Mouse (Mus musculus) lung, embryonic 16.5 days (tissue): Measurements from ENCODE around the gene Eomes. TPM values are rescaled to one million over a fixed set of nuclear protein-coding genes. Genes with fewer than 3 reads are reported as not detected.

Source experiments
- ATAC-seq: fragments of 200-750 bp; cut with Nextera tagmentation; 2 replicates; pipeline ENCODE4 v1.8.0; 2017; ENCODE audit warnings: low read depth, mild to moderate bottlenecking, moderate library complexity
- H3K27ac ChIP-seq: fragments of 300-500 bp; sonication (generic); 2 replicates; pipeline ENCODE4 v1.5.1; 2014; ENCODE audit warnings: mild to moderate bottlenecking, control low read depth, low read length
- H3K27me3 ChIP-seq: fragments of 300-500 bp; sonication (generic); 2 replicates; pipeline ENCODE4 v1.6.1; 2014; ENCODE audit warnings: low read depth, low read length, mixed read lengths; ENCODE audit not compliant: control insufficient read depth, insufficient read depth
- H3K36me3 ChIP-seq: fragments of 300-500 bp; sonication (generic); 2 replicates; pipeline ENCODE4 v1.6.1; 2014; ENCODE audit warnings: low read length; ENCODE audit not compliant: control insufficient read depth, insufficient read depth
- H3K4me1 ChIP-seq: fragments of 300-500 bp; sonication (generic); replicated peaks from 2 replicates; pipeline ENCODE4 v1.6.1; 2014; ENCODE audit warnings: low read length, mixed read lengths; ENCODE audit not compliant: control insufficient read depth, insufficient read depth
- H3K4me2 ChIP-seq: fragments of 300-500 bp; sonication (generic); 2 replicates; pipeline ENCODE4 v1.6.1; 2014; ENCODE audit warnings: low read depth, low read length, control low read depth
- H3K4me3 ChIP-seq: fragments of 300-500 bp; sonication (generic); 2 replicates; pipeline ENCODE4 v1.5.1; 2014; ENCODE audit warnings: mild to moderate bottlenecking, low read length, control low read depth
- H3K9ac ChIP-seq: fragments of 300-500 bp; sonication (generic); 2 replicates; pipeline ENCODE4 v1.6.1; 2014; ENCODE audit warnings: low read length, control low read depth
- H3K9me3 ChIP-seq: fragments of 300-500 bp; sonication (generic); 2 replicates; pipeline ENCODE4 v1.6.1; 2016; ENCODE audit warnings: low read length; ENCODE audit not compliant: control insufficient read depth
- WGBS: fragments of 180-500 bp; shearing (Covaris S2); extraction: QIAGEN DNeasy Blood & Tissue Kit; methylation state at CpG from one replicate; pipeline ENCODE4 v1.1.7; 2014; 5-methylcytosine and 5-hydroxymethylcytosine counted together
- polyA plus RNA-seq: library from polyadenylated mRNA; unstranded; fragments of >200 nt; fragmentation: Nextera tagmentation; extraction: Ambion mirVana; gene quantifications from 2 replicates; pipeline ENCODE4 v1.2.1, GENCODE M21; 2015

Eomes gene
- polyA plus RNA-seq, 1 experiment from 2014 or later: not detected

- H3K4me2 ChIP-seq: no peak overlapping the region
- 80% methylated on average over 8 of the region's 8 CpGs for WGBS
- H3K9ac ChIP-seq: no peak overlapping the region
- H3K4me1 ChIP-seq: peaks cover 6% of the 10 kb centered on the region
- H3K36me3 ChIP-seq: no peaks in the 10 kb centered on the region
- no peak overlapping the region for H3K4me3 ChIP-seq
- H3K27ac ChIP-seq: no peak overlapping the region
- peaks cover 14% of the 10 kb centered on the region for H3K27me3 ChIP-seq
- H3K9me3 ChIP-seq: peaks cover 2% of the 10 kb centered on the region; the same call in 1 of the 2 replicates
- no peak for ATAC-seq
Measured at GRCm38 (mm10) chr9:118492932-118493698, 15.1 kb downstream of the Eomes start.

GRCm38 (mm10) chr9:118494106-118494505 lies 16.1 kb downstream of the Eomes start:
- WGBS: 78% methylated on average over 5 of the region's 5 CpGs
- no peaks in the 10 kb centered on the region for H3K36me3 ChIP-seq
- no peak overlapping the region for H3K9ac ChIP-seq
- H3K9me3 ChIP-seq: peaks cover 2% of the 10 kb centered on the region; the same call in 1 of the 2 replicates
- H3K4me1 ChIP-seq: no peaks in the 10 kb centered on the region; the same call in none of the 2 replicates
- no peak overlapping the region for H3K4me3 ChIP-seq
- no peak for ATAC-seq
- no peak overlapping the region for H3K27ac ChIP-seq
- H3K27me3 ChIP-seq: peaks cover 4% of the 10 kb centered on the region; the same call in 1 of the 2 replicates
- H3K4me2 ChIP-seq: no peak overlapping the region

DNA sequence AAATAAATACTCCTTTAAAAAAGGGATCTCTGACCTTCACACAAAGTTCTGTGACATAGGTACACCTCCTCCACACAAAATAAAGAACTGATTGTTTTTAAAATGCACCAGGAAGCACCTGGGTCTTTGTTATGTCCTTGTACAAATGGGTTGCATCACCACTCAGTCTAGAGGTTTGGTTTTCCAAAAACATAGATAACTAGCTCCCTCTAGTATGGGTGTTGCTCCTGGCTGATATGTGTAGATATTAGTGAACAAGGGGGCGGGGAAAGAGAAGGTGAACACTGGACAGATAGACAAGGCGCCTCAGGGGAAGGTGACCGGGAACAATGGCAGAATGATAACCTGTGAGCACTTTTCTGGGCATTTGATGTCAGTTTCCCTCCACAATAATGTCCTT lies 17.9 kb downstream of the Eomes start:
- Histone ChIP-seq H3K9me3 (peaks cover 2% of the 10 kb centered on the region; the same call in 1 of the 2 replicates), H3K36me3 (no peaks in the 10 kb centered on the region), H3K9ac (no peak overlapping the region), H3K4me3 (no peak overlapping the region), H3K27ac (no peak overlapping the region), H3K4me1 (no peaks in the 10 kb centered on the region), H3K4me2 (no peak overlapping the region), H3K27me3 (no peaks in the 10 kb centered on the region)
- 80% methylated on average over 3 of the region's 3 CpGs for WGBS
- ATAC-seq: no peak

- Histone ChIP-seq H3K4me2 (no peak overlapping the region), H3K9me3 (peaks cover 2% of the 10 kb centered on the region; the same call in 1 of the 2 replicates), H3K27me3 (no peaks in the 10 kb centered on the region), H3K4me1 (no peaks in the 10 kb centered on the region), H3K9ac (no peak overlapping the region), H3K27ac (no peak overlapping the region), H3K36me3 (no peaks in the 10 kb centered on the region), H3K4me3 (no peak overlapping the region)
- WGBS: 73% methylated on average over 3 of the region's 3 CpGs
- ATAC-seq: no peak
Measured at GRCm38 (mm10) chr9:118496952-118497351, 18.9 kb downstream of the Eomes start.

DNA sequence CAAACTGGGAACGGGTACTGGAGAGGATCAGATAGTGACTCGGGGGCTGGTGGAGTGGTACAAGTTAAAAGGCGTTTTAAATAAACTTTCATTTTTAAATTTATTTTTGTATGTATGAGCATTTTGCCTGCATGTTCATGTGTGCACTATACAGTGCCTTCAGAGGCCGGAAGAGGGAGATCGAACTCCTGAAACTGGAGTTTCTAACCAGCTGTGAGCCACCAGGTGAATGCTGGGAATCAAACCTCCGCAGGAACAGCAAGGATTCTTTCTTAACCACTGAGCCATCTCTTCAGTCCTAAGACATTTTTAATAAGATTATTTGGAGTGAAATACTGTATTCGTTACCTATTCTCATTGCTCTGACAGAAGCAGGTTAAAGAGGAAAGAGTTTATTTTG lies 20.0 kb downstream of the Eomes start:
- Histone ChIP-seq H3K4me2 (no peak overlapping the region), H3K4me1 (no peaks in the 10 kb centered on the region), H3K9ac (no peak overlapping the region), H3K27ac (no peak overlapping the region), H3K27me3 (no peaks in the 10 kb centered on the region), H3K4me3 (no peak overlapping the region), H3K9me3 (peaks cover 2% of the 10 kb centered on the region; the same call in 1 of the 2 replicates), H3K36me3 (no peaks in the 10 kb centered on the region)
- 64% methylated on average over 7 of the region's 7 CpGs for WGBS
- ATAC-seq: no peak

DNA sequence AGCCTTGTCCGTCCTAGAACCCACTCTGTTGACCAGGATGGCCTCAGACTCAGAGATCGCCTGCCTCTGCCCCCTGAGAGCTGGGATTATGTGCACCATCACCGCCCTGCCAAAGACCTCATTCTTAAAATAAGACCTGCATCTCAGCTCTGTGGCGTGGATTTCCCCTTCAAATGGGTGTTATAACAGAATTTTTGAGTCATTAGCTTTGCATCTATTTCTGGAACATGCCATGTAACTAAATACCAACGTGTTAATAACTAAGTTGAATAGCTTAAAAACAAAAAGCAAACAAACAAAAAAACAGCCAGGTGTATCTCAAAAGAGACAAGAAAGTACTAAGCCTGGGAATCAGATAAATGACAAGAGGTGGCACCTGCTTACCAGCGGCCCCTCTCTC lies 23.0 kb downstream of the Eomes start:
- Histone ChIP-seq H3K4me1 (0 out of 2 replicates have a peak, but pooled peaks cover 3% of the 10 kb centered on the region), H3K9me3 (no peaks in the 10 kb centered on the region), H3K9ac (no peak overlapping the region), H3K27ac (no peak overlapping the region), H3K4me3 (no peak overlapping the region), H3K27me3 (no peaks in the 10 kb centered on the region), H3K4me2 (no peak overlapping the region), H3K36me3 (no peaks in the 10 kb centered on the region)
- ATAC-seq: no peak
- 76% methylated on average over 6 of the region's 6 CpGs for WGBS

GRCm38 (mm10) chr9:118504656-118505055 lies 26.6 kb downstream of the Eomes start:
- Histone ChIP-seq H3K27ac (no peak overlapping the region), H3K9me3 (no peaks in the 10 kb centered on the region), H3K27me3 (no peaks in the 10 kb centered on the region), H3K36me3 (no peaks in the 10 kb centered on the region), H3K4me1 (peaks cover 10% of the 10 kb centered on the region), H3K4me3 (no peak overlapping the region), H3K9ac (no peak overlapping the region), H3K4me2 (no peak overlapping the region)
- no peak for ATAC-seq
- WGBS: 77% methylated on average over 3 of the region's 3 CpGs

DNA sequence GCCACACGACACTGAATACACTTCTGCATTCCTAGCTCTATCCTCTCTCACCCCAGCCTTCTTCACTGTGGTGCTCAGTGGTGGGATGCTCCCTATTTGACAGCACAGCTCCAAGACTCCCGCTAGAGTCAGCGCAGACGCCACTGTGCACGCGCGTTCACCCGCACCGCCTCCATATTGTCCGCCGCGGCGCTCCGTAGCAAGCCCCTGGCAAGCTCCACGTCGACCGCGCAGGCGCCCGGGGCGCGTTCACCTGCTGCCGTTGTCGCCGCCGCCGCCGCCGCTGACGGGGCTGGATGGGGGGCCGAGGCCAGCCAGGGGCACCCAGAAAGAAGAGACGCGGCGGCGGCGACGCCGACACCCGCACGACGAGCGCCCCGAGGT lies 28.0 kb downstream of the Eomes start, which contains the start of gene Golga4:
Golga4 (plus strand) TSS at position 248 of the 384 bp plus-strand sequence.
- ATAC-seq: peak; percentile 92
- H3K27ac ChIP-seq: peak within 1 kb of the TSS; percentile 36
- under 1% methylated on average over 30 of the region's 43 CpGs for WGBS

DNA sequence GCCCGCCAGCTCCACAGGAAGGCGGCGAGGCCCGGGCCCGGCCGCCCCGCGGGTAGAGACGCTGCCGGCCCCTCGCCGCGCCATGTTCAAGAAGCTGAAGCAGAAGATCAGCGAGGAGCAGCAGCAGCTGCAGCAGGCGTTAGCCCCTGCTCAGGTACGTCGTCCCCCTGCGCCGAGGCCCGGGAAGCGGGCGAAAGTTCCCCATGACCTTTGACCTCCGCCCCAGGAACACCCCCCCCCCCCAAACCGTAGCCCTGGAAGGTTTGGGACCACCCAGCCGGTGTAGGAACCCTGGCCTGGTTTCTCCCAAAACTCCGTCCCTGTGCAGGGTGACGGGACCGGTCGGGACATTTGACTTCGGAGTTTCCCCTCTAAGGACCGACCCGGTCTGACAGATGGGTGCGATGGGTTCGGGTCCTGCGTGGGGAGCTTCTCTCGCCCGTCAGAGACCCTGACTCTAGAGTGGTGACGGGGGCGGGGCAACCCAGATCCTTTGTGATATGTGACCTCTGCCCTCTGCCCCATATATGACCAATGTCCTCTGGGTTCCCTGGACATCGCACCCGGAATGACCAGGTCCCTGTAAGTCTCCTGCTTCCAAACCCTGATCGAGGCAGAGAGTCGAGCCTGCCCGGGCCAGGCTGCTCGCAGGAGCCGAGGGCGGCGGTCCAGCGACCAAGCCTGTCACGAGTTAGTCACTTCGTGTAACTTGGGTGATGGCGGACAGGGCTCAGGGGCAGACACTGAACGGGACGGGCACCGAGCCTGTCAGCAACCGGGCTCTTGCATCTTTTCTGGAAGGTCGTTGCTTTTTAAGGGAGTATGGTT lies 28.6 kb downstream of the Eomes start:
- Histone ChIP-seq H3K9ac (peak overlapping the region; percentile 91), H3K27me3 (no peaks in the 10 kb centered on the region), H3K27ac (peak overlapping the region; percentile 36), H3K4me2 (peak overlapping the region; percentile 89), H3K4me1 (peaks cover 10% of the 10 kb centered on the region), H3K36me3 (no peaks in the 10 kb centered on the region), H3K4me3 (peak overlapping the region; percentile 96), H3K9me3 (no peaks in the 10 kb centered on the region)
- ATAC-seq: peak; percentile 68
- under 1% methylated on average over 45 of the region's 57 CpGs for WGBS

More for the DNA sequence above, 28.0 kb downstream of the Eomes start, which contains the start of gene Golga4:
- H3K9ac ChIP-seq: peak within 1 kb of the TSS; percentile 91
- no peaks in the 10 kb centered on the region for H3K36me3 ChIP-seq
- H3K9me3 ChIP-seq: no peaks in the 10 kb centered on the region
- peaks cover 10% of the 10 kb centered on the region for H3K4me1 ChIP-seq
- H3K4me3 ChIP-seq: peak within 1 kb of the TSS; percentile 96
- H3K4me2 ChIP-seq: peak within 1 kb of the TSS; percentile 89
- no peaks in the 10 kb centered on the region for H3K27me3 ChIP-seq
